Mouse (Mus musculus): Measurements from ENCODE around the gene Lig1.

DNA sequence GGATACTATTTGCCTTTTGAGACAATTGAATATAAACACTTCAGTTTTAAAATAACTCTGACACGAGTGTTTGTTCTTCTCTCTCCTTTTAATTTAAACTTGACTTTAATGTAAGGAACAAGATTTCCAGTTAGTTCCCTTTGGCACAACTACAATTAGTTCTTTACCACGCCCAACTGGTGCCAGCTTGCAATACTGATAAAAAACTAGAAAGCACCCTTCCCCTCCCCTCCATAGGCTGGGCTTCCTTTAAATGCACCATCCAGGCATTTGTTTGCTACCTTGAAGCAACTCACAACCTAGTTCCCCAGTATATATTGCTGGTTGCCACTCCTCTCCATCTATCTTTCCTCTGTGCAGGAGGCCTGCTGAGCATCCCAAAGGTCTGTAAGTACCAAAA is 47.2 kb downstream of the Lig1 start, which contains the start of gene Pla2g4c:
- no peak for TF ChIP-seq CTCF (IDR thresholded peaks at IDR 0.05; ENCODE audit: low read depth)
- no peak for TF ChIP-seq EP300 (IDR thresholded peaks at IDR 0.05; ENCODE audit: low read depth)

All from liver, embryonic 14.5 days (tissue).